Mouse (Mus musculus) cerebellum, adult 2 months (tissue): ENCODE measurements at regions not wholly inside any gene's neighbourhood (a gene's known extent, or its start where the extent isn't known, plus 50 kb on each side); places are given as distances from the start of the nearest gene placed in this dataset.

Experiments
- CTCF ChIP-seq: fragments of 200-500 bp; IDR thresholded peaks from 2 replicates; pipeline ENCODE4 v1.5.1; 2011; ENCODE audit warnings: low read depth, mild to moderate bottlenecking, control low read depth, low read length, moderate library complexity, borderline replicate concordance; ENCODE audit not compliant: insufficient read depth
- POLR2A ChIP-seq: fragments of 200-500 bp; IDR thresholded peaks from 2 replicates; pipeline ENCODE4 v1.6.1; 2011; ENCODE audit warnings: low read length, control low read depth, borderline replicate concordance; ENCODE audit not compliant: insufficient read depth

DNA sequence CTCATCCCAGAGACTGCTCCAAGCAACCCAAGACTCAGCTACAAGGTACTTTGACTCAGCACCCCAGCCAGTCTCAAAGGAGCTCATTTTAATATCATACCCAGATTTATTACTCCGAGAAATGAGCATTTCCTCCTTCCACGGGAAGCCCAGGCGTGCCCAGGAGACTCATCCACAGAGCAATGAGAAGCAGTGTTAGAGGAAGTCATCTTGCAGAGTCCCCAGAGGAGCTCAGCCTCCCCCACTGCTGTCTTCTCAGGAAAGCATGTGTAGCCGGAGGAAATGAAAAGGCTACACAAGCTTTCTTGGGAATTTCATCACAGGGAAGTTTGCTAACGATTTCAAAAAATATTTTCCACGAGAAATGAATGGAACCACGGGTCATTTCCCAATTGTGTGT, 141.8 kb downstream of the Hlx start:
- no peak for TF ChIP-seq CTCF
- TF ChIP-seq POLR2A = no peak
